Mouse (Mus musculus) limb, embryonic 15.5 days (tissue): ENCODE measurements at regions not wholly inside any gene's neighbourhood (a gene's known extent, or its start where the extent isn't known, plus 50 kb on each side); places are given as distances from the start of the nearest gene placed in this dataset.

Experiments used
- ATAC-seq: fragments of 200-750 bp; cut with Nextera tagmentation; 2 replicates; pipeline ENCODE4 v1.8.0; 2017; ENCODE audit warnings: low read depth, moderate TSS enrichment; ENCODE audit not compliant: insufficient number of reproducible peaks, low FRiP score, low TSS enrichment
- H3K27ac ChIP-seq: fragments of 300-500 bp; sonication (generic); 2 replicates; pipeline ENCODE4 v1.5.1; 2015; ENCODE audit warnings: moderate library complexity, mild to moderate bottlenecking, inconsistent platforms
- H3K27me3 ChIP-seq: fragments of 300-500 bp; sonication (generic); 2 replicates; pipeline ENCODE4 v1.6.1; 2015; ENCODE audit warnings: inconsistent platforms
- H3K36me3 ChIP-seq: fragments of 300-500 bp; sonication (generic); 2 replicates; pipeline ENCODE4 v1.6.1; 2015; ENCODE audit warnings: inconsistent platforms
- H3K4me1 ChIP-seq: fragments of 300-500 bp; sonication (generic); 2 replicates; pipeline ENCODE4 v1.6.1; 2015; ENCODE audit warnings: inconsistent platforms
- H3K4me2 ChIP-seq: fragments of 300-500 bp; sonication (generic); 2 replicates; pipeline ENCODE4 v1.6.1; 2015; ENCODE audit warnings: mild to moderate bottlenecking, inconsistent platforms
- H3K4me3 ChIP-seq: fragments of 300-500 bp; sonication (generic); 2 replicates; pipeline ENCODE4 v1.5.1; 2015; ENCODE audit warnings: mild to moderate bottlenecking, inconsistent platforms
- H3K9ac ChIP-seq: fragments of 300-500 bp; sonication (generic); 2 replicates; pipeline ENCODE4 v1.6.1; 2015; ENCODE audit warnings: inconsistent platforms
- H3K9me3 ChIP-seq: fragments of 300-500 bp; sonication (generic); 2 replicates; pipeline ENCODE4 v1.6.1; 2016; ENCODE audit warnings: inconsistent platforms
- WGBS: fragments of 180-500 bp; shearing (Covaris S2); methylation state at CpG from one replicate; pipeline ENCODE4 v1.1.7; 2015; 5-methylcytosine and 5-hydroxymethylcytosine counted together

GRCm38 (mm10) chr14:76693351-76694317 is 136.9 kb upstream of the Serp2 start:
- no peak overlapping the region for H3K4me2 ChIP-seq
- H3K4me1 ChIP-seq, result peaks cover 44% of the 10 kb centered on the region
- no peak; the same call in 1 of the 2 replicates for ATAC-seq

DNA sequence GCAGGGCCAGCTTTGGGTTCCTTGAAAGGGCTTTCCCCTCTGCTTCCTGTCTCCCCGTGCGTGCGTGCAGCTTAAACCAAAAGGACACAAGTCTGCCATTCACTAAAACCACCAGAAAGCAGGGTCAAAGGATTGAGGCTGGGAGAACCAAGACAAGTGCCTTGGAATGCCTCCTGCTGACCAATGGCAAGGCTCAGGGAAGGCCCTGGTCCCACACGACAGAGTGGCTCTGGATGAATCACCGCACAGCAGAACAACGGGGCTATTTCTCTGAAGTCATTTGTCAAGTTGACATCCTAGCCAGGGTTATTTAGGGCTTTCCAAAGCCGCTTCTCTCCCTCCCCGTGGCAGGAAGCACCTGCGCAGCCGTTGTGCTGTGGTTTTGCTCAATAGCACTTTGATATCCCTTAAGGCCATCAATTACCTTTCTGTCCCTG is 131.3 kb upstream of the Serp2 start:
- Histone ChIP-seq H3K27ac (no peak overlapping the region), H3K4me1 (peaks cover 36% of the 10 kb centered on the region), H3K4me2 (no peak overlapping the region), H3K9ac (no peak overlapping the region), H3K27me3 (no peaks in the 10 kb centered on the region), H3K36me3 (no peaks in the 10 kb centered on the region), H3K4me3 (no peak overlapping the region), H3K9me3 (no peaks in the 10 kb centered on the region)
- WGBS, result 31% methylated on average over 10 of the region's 10 CpGs
- no peak for ATAC-seq

More at GRCm38 (mm10) chr14:76693351-76694317, 136.9 kb upstream of the Serp2 start:
- H3K36me3 ChIP-seq, result no peaks in the 10 kb centered on the region
- H3K27ac ChIP-seq, result peak overlapping the region; percentile 78
- no peaks in the 10 kb centered on the region for H3K27me3 ChIP-seq
- WGBS, result 30% methylated on average over 15 of the region's 15 CpGs
- no peak overlapping the region for H3K9ac ChIP-seq
- H3K9me3 ChIP-seq, result no peaks in the 10 kb centered on the region
- H3K4me3 ChIP-seq, result no peak overlapping the region

- H3K4me3 ChIP-seq, result no peak overlapping the region
- H3K36me3 ChIP-seq, result no peaks in the 10 kb centered on the region
- H3K27me3 ChIP-seq, result no peaks in the 10 kb centered on the region
- WGBS, result 34% methylated on average over 9 of the region's 9 CpGs
- no peak for ATAC-seq
- H3K9ac ChIP-seq, result no peak overlapping the region
- peaks cover 31% of the 10 kb centered on the region for H3K4me1 ChIP-seq
- H3K9me3 ChIP-seq, result no peaks in the 10 kb centered on the region
- H3K27ac ChIP-seq, result no peak overlapping the region
- no peak overlapping the region for H3K4me2 ChIP-seq
These were observed 130.2 kb upstream of the Serp2 start for GRCm38 (mm10) chr14:76686762-76687453.

GRCm38 (mm10) chr14:76685830-76686761 is 129.4 kb upstream of the Serp2 start:
- Histone ChIP-seq H3K9ac (no peak overlapping the region), H3K27me3 (no peaks in the 10 kb centered on the region), H3K9me3 (no peaks in the 10 kb centered on the region), H3K36me3 (no peaks in the 10 kb centered on the region), H3K4me2 (no peak overlapping the region), H3K27ac (peak overlapping the region; percentile 24), H3K4me3 (no peak overlapping the region), H3K4me1 (peaks cover 36% of the 10 kb centered on the region)
- no peak for ATAC-seq
- WGBS, result 61% methylated on average over 17 of the region's 17 CpGs

GRCm38 (mm10) chr14:76684327-76684726 is 127.6 kb upstream of the Serp2 start:
- Histone ChIP-seq H3K27me3 (no peaks in the 10 kb centered on the region), H3K4me1 (peaks cover 41% of the 10 kb centered on the region), H3K36me3 (no peaks in the 10 kb centered on the region), H3K4me3 (no peak overlapping the region), H3K9ac (no peak overlapping the region), H3K4me2 (no peak overlapping the region), H3K9me3 (no peaks in the 10 kb centered on the region), H3K27ac (no peak overlapping the region)
- ATAC-seq, result no peak
- WGBS, result 22% methylated on average over 2 of the region's 2 CpGs

- no peak overlapping the region for H3K9ac ChIP-seq
- H3K36me3 ChIP-seq, result no peaks in the 10 kb centered on the region
- no peaks in the 10 kb centered on the region for H3K9me3 ChIP-seq
- peak overlapping the region; percentile 91 for H3K27ac ChIP-seq
- peaks cover 30% of the 10 kb centered on the region for H3K4me1 ChIP-seq
- H3K4me3 ChIP-seq, result no peak overlapping the region
- no peak overlapping the region for H3K4me2 ChIP-seq
- peak; percentile 80 for ATAC-seq
- 26% methylated on average over 8 of the region's 8 CpGs for WGBS
- no peaks in the 10 kb centered on the region for H3K27me3 ChIP-seq
These were observed 125.1 kb upstream of the Serp2 start for GRCm38 (mm10) chr14:76681581-76682377.

- Histone ChIP-seq H3K27ac (no peak overlapping the region), H3K4me2 (no peak overlapping the region), H3K9ac (no peak overlapping the region), H3K4me1 (peaks cover 23% of the 10 kb centered on the region), H3K27me3 (no peaks in the 10 kb centered on the region), H3K36me3 (no peaks in the 10 kb centered on the region), H3K9me3 (no peaks in the 10 kb centered on the region), H3K4me3 (no peak overlapping the region)
- no peak for ATAC-seq
- WGBS, result 67% methylated on average over 5 of the region's 5 CpGs
These were observed 121.9 kb upstream of the Serp2 start for GRCm38 (mm10) chr14:76678512-76679134.

DNA sequence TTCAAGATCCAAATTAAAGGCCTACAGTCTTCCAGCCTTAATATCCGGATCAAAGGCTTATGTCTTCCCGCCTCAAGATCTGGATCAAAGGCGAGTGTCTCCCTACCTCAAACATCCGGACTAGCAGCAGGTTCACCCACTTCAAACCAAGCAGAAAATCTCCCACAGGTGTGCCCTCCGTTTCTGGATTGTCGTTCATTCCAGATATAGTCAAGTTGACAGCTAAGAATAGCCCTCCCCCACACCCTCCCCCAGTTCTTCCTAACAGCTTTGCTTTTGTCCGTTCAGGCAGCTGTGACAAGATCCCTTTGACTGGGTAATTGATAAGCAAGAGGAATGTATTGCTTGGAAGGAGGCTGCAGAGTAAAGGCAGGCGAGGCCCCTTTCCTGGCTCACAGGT is 118.3 kb upstream of the Serp2 start:
- 43% methylated on average over 8 of the region's 8 CpGs for WGBS
- no peak for ATAC-seq
- Histone ChIP-seq H3K4me2 (no peak overlapping the region), H3K4me3 (no peak overlapping the region), H3K9ac (no peak overlapping the region), H3K36me3 (no peaks in the 10 kb centered on the region), H3K27ac (no peak overlapping the region), H3K9me3 (no peaks in the 10 kb centered on the region), H3K27me3 (no peaks in the 10 kb centered on the region), H3K4me1 (peaks cover 22% of the 10 kb centered on the region; the same call in 1 of the 2 replicates)

- Histone ChIP-seq H3K9ac (no peak overlapping the region), H3K36me3 (no peaks in the 10 kb centered on the region)
These were observed 117.1 kb upstream of the Serp2 start for GRCm38 (mm10) chr14:76673671-76674331.

DNA sequence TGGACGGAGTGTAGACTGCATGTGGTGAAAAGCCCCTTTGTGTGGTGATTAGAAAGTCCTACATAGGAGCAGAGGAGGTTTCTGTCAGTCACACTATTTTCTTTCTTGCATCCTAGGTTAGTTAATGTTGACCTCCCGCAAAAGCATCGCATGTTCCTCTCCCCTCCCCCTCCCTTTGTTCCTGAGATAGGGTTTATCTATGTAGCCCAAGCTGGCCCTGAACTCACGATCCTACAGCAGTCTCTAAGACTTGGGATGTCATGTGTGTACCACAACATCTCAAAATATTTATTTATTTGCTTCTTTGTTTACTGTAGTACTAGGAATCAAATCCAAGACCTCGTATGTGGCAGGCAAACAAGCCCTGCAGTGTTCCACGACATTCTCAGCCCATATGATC is 116.2 kb upstream of the Serp2 start:
- Histone ChIP-seq H3K4me1 (peaks cover 17% of the 10 kb centered on the region; the same call in 1 of the 2 replicates), H3K36me3 (no peaks in the 10 kb centered on the region), H3K4me3 (no peak overlapping the region), H3K27me3 (no peaks in the 10 kb centered on the region), H3K4me2 (no peak overlapping the region), H3K9me3 (no peaks in the 10 kb centered on the region), H3K9ac (no peak overlapping the region), H3K27ac (no peak overlapping the region)
- WGBS, result 76% methylated on average over 6 of the region's 6 CpGs
- no peak for ATAC-seq

More at GRCm38 (mm10) chr14:76673671-76674331, 117.1 kb upstream of the Serp2 start:
- no peak overlapping the region for H3K4me2 ChIP-seq
- WGBS, result 66% methylated on average over 11 of the region's 11 CpGs
- H3K9me3 ChIP-seq, result no peaks in the 10 kb centered on the region
- peaks cover 17% of the 10 kb centered on the region; the same call in 1 of the 2 replicates for H3K4me1 ChIP-seq
- no peaks in the 10 kb centered on the region for H3K27me3 ChIP-seq
- no peak for ATAC-seq
- peak overlapping the region; percentile 5; the same call in 1 of the 2 replicates for H3K27ac ChIP-seq
- no peak overlapping the region for H3K4me3 ChIP-seq
